Mouse (Mus musculus) left cerebral cortex, postnatal 4 days (tissue): ENCODE measurements at regions not wholly inside any gene's neighbourhood (a gene's known extent, or its start where the extent isn't known, plus 50 kb on each side); places are given as distances from the start of the nearest gene placed in this dataset.
A peak's percentile ranks its signal among the peaks of the same experiment; 100 is the strongest.

Experiments used
- DNase-seq: peaks from one replicate; pipeline ENCODE4 v3.0.0-alpha.2; 2022
- intact Hi-C: fragments of 180-260 bp; cut with DNase I; formaldehyde crosslinking; loops from one replicate; pipeline ENCODE4 v1.15.1; 2025

DNA sequence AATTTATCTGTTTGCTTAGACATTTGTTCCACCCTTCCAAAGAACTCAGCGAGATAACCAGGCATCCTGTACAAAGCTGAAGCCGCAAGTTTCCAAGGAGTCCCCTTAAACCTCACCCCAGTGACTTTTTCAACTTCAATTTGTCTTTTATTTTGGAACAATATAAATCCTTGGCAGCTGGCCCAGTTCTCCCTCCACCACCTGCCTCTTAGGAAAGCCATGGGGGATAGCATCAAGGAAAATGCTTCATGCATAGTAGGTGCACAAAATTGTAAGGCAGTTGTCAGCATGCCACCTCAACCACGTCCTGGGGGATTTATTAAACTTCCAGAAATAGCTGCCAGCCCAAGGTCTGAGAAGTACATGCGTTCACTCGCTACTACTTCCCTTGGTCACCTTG, 214.1 kb upstream of the Usp24 start:
- peak; percentile 8 for DNase-seq
- intact Hi-C loops: no loop called here

DNA sequence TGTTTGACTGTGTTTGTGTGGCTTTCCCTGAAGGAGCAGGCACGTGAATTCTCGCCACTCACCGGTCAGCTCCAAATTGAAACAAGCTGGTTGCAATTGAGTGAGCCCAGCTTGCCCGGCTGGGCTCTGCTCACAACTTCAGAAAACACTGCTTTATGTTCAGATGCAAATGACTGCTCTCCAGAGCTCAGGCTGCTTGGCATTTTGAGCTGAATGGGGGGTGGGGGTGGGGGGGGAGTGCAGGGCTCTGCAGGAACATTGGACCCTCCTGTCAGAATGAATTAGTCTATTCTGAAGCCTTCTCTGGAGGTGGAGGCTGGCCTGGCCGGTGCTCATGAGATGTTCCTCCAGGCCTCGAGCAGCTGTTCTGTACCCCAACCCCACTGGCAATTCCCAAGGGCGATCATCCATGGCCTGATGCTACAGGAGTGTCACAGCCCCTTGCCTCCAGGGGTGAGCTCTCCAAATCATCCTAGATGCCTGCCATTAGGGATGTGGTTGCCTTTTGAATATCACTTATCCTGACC, 213.5 kb upstream of the Usp24 start:
- intact Hi-C loops: no loop called here
- DNase-seq: peak; percentile 39

DNA sequence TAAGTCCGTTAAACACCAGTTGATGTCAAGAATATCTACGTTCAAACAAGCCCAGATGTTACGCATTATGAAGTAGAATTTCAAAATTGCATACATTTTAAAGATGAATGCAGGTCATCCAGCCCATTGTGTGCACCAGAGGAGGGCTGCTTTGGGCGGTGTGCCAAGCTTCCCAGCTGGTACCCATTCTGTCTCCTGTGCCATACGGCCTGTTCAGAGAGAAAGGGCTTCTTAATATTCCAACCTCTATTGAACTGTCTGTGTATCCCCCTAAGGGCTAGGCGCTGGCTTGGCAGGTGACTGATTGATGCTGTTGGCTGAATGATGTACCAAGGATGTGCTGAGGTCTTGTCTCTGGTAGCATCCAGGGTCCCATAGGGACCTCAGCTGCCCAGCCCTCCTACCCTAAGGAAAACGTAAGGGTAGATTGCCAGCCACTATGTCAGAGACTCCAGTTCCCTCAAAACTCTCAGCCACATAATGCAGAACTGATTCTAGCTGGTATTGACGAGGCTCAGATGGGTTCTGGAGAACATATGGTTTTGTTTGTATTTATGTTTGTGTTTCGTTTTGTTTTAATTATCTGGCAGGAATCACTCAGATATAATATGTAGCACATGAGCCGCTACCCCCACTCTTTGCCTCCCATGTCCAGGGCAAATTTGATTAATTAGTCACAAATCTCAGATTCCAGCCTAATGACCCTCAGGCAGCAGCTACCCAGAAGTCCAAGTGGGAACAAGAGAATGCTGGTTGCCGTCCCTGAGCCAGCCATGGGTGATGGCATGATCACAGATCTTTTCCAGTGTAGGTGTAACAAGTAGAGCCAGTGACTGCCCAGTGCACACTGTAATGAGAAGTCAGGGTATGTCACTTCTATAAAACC, 212.0 kb upstream of the Usp24 start:
- DNase-seq: peak; percentile 82
- intact Hi-C loops: no loop called here

DNA sequence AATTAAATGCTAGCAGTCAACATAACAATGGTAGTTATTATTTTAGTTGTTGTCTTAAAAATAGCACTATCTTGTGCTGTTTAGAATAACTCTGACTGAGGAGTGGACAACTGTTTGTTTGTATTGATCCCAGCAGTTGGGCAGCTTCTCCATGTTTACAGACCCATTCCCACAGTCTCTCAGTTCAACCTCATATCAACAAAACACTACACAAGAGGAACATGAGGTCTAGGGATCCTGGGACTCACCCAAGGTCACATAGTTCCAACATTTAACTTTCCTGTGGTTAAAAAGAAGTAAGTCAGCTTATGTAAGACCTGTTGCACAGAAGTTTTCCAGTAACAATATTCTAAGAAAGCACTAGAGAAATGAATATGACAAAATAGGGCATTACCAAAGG, 203.0 kb upstream of the Usp24 start:
- DNase-seq: no peak
- intact Hi-C loops: no loop called here

DNA sequence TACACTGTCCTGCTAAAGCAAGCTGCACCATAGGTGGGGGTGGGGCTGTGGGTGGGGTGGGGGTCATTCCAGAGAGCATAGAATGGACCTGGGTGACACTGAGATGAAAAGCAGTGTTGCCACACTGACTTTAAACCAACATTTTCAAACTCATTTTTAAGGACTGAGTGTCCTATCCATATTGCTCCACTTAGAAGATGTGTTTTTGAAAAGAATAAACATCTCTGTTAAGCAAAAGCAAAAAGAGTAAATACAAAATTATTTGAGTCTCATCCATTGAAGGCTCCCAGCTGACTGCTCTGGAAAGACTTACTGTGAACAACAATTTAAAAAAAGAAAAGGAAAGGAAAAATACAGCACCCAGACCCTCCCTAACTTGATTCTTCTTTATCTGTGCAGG, 202.3 kb upstream of the Usp24 start:
- DNase-seq: no peak
- intact Hi-C loops: no loop called here

DNA sequence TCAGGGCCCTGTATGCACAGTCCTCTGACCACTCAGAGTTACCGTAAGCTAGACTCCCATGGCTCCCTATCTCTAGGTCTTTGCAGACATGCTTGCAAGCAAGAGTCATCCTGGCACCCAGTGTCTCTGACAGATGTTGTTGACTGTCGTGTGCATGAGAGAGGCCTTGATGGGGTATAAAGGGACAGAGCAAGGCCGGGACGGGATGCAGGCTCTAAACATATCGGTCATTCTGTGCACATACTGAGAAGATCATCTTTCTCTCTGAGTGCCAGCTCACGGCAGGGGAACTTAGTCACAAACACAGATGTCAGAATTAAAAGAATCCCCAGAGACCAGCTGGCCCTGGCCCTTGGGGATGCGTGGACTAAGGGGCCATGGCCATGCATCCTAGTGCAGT, 199.4 kb upstream of the Usp24 start:
- DNase-seq: no peak
- intact Hi-C loops: no loop called here

DNA sequence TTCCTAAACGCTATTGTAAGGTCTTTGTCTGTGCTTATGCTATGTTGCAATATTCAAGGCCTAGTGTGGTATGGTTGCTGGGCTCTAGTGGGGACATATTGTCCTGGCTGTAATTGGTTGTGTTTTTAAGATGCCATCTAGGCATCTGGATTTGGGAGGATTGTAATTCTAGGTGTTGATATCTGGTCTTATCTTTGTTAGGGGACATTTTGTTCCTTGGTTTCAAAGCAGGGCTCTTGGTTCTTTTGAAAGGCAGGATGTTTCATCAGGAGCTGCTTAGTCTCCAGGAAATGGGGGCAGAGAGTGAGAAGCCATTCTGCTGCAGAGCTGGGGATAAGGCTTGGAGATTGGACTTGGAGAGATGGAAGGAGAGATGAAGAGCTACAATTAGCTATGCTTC, 194.7 kb upstream of the Usp24 start:
- no peak for DNase-seq
- intact Hi-C loops: no loop called here

DNA sequence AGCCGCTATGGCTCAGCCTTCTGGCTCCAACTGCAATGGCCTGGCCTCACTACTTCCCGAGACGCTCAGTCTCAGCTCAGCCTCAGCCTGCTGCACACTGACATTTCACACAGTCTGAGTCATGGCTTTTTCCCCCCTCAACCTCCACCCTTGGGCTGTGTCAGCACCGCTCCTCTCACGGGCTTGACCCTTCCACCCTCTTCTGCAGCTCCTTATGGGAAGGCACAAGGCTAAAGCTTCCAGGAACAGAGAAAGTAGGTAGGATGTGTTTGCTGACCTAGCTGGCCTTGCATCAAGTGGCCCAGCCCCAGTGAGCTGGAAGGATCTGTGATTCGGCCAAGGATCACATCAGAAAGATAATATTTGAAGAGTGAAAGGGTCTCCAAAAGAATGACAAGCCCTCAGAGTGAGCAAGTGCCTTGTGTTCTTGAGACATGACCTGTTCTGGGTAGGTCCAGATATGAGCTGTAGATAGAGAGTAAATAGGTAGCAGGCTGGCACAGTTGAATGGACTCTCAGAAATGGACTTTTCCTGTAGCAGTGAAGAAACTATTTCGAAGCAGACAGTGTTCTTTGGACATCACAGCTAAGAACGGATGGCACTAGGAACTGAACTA, 192.9 kb upstream of the Usp24 start:
- DNase-seq: no peak
- intact Hi-C loops: no loop called here

DNA sequence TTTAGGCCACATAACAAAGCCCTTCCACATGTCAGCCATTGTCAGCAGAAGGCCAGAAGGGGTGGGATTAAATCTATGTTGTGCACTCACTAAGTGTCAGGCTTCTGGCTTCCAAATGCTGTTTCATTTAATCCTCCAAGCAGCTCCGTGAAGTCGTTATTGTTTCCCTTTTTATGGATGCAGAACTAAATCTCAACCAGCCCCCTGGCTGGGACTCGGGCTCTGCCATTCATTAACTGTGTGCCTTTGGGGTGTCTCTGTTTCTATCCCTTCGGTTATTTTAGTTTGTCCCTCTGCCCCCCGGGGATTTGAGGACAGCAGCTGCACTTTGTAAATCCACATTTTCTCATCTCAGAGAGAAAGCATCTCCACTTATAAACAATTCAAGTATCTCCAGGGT, 188.8 kb upstream of the Usp24 start:
- intact Hi-C loops: no loop called here

DNA sequence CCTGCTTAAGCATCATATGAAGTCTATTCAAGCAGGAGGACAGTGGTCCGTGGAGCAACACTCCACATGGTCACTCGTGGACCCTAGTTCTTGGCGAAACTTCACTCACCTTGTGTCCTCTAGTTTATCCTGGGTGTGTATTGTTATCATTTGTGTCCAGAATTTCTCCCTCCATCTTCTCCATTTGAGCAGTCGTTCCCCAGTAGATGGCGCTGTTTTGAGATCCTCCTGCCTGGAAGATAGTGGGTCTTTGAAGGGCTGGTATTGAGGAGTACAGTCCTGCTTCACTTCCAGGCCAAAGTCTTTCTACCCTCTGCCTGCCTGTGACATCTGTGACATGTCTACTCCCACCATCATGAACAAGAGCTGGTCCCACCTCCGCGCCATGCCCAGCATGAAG, 188.4 kb upstream of the Usp24 start:
- intact Hi-C loops: no loop called here
- peak; percentile 40 for DNase-seq

More for the DNA sequence above, 188.8 kb upstream of the Usp24 start:
- no peak for DNase-seq

DNA sequence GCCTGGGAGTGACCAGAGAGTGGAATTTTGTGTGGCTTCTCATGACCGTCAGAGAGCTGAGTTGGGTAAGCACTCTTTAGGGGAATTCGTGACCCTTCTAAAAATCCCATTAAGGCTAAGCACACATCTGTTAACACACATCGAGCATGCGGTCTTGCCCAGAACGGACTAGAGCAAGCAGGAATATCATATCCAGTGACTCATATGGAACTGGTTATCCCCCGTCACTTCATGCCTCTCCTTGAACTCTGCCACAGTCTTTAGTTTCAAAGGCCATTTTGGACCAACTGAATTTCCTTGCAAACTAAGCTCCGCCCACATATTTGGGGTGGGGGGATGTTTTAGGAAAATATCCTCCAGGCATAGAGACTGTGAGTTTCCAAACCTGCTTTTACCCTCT, 186.7 kb upstream of the Usp24 start:
- intact Hi-C loops: no loop called here
- no peak for DNase-seq

DNA sequence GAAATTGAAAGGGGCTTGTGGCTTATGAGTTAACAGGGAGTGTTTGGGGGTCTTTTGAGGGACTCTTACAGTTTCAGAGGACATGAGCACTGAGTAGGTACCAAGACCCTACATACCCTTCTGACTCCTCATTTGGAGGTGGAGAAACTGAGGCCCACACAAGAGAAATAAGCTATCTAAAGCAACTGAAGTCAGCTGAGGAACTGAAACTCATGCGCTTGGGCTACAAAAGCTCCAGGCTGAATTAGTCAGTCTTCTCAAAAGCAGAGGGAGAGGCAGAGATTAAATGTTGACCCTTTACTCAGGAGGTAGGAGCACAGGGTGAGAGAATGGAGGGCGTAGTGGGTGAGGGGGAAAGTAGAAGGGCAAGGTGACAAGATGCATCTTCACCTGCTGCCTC, 186.2 kb upstream of the Usp24 start:
- DNase-seq: no peak
- intact Hi-C loops: no loop called here

DNA sequence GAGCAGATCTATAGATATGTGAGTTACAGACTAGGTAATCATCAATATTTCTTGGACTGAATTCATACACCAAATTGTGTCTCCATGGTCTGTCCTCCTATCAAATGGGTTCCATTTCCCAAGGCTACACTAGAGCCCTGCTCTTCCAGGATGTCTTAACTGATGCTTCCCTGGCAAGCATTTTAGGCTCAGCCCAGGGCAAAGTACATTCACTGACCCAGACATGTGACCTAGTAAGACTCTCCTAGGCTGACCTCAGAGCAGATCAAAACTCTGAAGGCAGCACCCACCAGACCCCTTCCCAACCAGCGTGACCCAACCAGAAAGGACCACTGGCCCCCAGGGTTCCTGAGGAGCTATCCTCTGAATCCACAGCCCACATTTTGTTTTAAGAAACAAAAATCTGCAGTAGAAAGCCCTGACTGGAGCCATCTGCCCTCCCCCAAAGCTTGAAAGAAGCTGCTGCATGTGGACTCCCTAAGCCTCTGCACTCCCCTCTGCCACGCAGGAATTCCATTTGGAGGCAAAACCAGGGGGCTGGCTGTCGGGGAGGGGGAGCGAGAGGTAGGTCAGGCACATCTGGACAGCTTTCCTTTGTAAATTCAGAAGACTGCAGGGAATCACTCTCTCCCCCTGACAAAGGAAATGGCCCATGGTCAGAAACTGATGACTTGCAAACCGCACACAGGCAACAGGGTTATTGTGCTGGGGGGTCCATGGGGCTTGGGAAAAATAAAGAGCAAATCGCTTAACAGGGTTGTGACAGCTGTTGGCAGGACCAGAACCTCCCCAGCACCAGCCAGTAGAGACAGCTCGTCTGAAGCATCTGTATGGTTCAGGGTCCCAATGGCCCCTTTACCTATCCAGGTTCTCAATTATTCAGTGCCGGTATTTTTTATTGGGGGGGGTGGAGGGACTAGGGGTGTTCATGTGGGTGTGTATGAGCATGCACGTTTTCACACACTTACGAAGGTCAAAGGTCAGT, 182.0 kb upstream of the Usp24 start:
- no peak for DNase-seq
- intact Hi-C loops: no loop called here

DNA sequence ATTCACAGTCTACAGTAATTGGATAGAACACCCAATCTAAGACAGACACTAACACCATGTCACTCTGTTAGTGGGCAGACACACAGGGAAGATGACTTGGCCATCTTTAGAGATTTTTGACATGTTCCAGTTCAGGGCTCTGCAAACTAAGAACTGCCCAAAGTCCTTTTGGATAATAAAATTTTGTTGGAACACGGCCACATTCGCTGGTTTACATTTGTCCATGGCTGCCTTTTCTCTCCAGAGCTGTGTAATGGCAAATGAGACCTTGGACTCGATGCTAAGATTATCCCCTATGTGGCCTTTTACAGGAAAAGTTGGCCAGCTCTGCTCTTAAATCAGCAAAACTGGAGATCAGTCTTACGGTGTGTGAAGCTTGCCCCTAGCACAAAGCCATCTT, 173.3 kb upstream of the Usp24 start:
- intact Hi-C loops: loop anchor here (5.0 kb wide), 1 partner anchor 985 kb away; the partner anchor contains the start of gene Plpp3
- no peak for DNase-seq

DNA sequence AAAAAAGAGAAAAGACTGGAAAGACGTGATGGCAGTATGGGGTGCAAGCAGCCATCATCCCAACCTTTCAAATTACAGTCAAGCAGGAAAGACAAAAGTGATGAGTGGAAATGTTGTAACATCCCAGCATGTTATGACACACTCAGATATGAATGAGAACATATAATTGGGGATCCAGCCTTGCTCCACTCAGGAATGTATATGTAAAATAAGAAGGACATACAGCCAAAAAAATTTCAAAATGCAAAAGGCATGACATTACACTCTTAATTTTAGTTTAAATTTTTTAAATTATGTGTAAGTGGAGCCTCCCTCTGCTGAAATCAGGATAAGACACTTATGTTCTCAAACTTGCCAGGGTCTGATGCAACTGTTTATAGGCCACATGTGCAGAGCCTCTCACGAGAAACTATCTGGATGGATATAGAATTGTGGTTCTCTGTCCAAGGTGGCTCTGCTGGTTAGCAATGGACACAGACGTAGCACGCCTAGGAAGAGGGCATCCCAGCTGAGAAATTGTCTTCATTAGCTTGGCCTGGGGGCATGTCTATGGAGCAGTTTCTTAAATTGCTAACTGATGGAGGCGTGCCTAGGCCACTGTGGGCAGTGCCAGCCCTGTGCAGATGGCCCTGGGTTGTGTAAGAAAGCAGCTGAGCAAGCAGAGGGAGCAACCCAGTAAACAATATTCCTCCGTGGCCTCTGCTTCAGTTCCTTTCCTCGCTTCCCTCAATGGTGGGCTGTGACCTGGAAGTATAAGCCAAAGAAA, 171.5 kb upstream of the Usp24 start:
- intact Hi-C loops: loop anchor here (5.0 kb wide), 1 partner anchor 987 kb away; the partner anchor contains the start of gene Plpp3
- DNase-seq: peak; percentile 31

DNA sequence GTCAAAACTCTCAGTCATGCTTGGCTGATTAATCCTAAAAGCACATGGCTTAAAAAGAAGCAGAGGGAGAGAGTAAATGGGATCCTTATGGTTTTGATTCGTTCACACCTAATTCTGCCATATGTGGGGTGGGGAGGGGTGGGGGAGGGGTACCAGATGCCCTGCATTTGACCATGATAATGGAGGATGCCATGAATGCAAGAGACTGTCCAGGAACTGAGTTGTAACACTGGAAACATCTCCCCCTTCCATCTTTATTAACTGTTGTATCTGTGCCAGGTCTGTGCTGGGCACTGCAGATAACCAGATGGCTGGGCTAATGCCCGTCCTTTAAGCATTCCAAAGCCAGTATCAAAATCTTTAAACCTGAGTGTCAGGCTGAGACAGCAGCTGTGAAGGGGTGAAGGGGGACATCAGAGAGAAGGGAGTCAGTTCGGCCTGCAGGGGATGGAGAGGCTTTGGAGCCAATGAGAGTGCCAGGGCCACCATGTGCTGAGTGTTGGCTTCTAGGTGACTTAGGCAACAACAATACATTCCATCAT, 169.0 kb upstream of the Usp24 start:
- peak; percentile 30 for DNase-seq
- intact Hi-C loops: no loop called here

DNA sequence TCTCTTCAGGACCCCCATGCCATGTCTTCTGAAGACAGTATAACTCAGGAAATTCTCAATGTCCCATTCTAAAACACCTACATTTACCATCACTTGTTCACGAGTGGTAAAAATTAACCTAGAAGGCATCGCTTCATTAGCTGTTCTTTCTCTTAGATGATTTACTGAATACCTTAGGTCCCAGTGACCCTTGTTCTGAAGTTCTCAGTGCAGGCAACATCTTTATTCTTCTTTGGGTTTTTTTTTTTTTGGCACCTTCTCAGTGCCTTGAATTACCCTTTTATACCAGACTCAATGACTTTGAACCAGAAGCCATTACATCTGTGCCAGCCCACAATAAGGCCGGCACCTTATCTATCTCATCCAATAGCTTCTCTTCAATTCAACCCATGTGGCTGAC, 167.1 kb upstream of the Usp24 start:
- DNase-seq: no peak
- intact Hi-C loops: no loop called here

DNA sequence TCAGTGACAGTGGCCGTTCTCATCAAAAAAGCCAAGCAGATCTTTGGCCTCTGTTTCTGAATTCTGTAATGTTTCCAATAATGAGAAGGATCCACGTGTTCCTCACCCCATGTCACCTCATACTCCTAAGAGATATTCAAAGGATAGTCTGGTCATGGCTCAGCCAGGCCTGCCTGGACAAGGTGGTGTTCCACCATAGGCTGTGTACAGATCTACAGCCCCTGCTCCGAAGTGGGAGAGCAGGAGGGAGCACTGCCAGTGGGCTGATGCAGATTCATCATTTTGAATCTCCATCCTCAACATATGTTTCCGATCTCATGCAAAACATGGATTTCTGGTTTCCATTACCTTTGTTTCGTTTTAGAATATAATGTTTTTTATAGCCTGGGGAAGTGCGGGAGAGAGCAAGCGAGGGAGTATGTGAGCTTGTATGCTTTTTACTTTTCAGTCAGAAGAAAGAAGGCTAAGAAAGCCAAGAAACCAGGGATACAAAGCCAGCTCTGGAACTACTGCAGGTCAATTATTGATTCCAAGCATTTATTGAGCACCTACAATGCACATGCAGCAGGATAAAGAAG, 166.5 kb upstream of the Usp24 start:
- DNase-seq: no peak
- intact Hi-C loops: no loop called here

DNA sequence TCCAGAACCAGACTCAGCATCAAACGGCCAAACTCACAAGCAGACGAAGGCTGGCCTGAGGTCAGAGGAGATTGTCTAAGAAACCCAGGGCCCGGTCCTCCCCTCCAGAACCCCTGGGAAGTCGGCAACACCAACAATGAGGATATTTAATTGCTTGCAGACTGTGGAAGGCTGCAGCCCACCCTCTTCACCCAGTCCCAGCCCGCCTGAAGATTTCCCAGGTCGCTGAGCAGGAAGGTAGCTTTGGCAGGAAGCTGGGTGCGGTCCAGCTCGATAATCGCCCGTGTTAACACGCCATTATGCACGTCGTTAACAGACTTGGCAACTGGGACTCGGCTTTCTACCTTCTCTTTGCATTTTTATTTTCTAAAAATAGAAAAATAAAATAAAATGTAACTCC, 165.2 kb upstream of the Usp24 start:
- DNase-seq: peak; percentile 3
- intact Hi-C loops: no loop called here
